Mouse (Mus musculus) hindbrain, embryonic 12.5 days (tissue): ENCODE results near the gene AC170998.1. TPM values are rescaled to one million over a fixed set of nuclear protein-coding genes. Genes with fewer than 3 reads are reported as not detected.

Source experiments
- ATAC-seq: fragments of 200-750 bp; cut with Nextera tagmentation; 2 replicates; pipeline ENCODE4 v1.8.0; 2017; ENCODE audit warnings: moderate TSS enrichment; ENCODE audit not compliant: low FRiP score
- H3K27ac ChIP-seq: fragments of 300-500 bp; sonication (generic); 2 replicates; pipeline ENCODE4 v1.5.1; 2016; ENCODE audit warnings: mild to moderate bottlenecking
- H3K27me3 ChIP-seq: fragments of 300-500 bp; sonication (generic); 2 replicates; pipeline ENCODE4 v1.6.1; 2016; ENCODE audit warnings: mild to moderate bottlenecking
- H3K36me3 ChIP-seq: fragments of 300-500 bp; sonication (generic); 2 replicates; pipeline ENCODE4 v1.6.1; 2016; ENCODE audit warnings: mild to moderate bottlenecking
- H3K4me1 ChIP-seq: fragments of 300-500 bp; sonication (generic); 2 replicates; pipeline ENCODE4 v1.6.1; 2016
- H3K4me2 ChIP-seq: fragments of 300-500 bp; sonication (generic); replicated peaks from 2 replicates; pipeline ENCODE4 v1.6.1; 2016; ENCODE audit warnings: mild to moderate bottlenecking
- H3K4me3 ChIP-seq: fragments of 300-500 bp; sonication (generic); 2 replicates; pipeline ENCODE4 v1.5.1; 2016; ENCODE audit warnings: mild to moderate bottlenecking
- H3K9ac ChIP-seq: fragments of 300-500 bp; sonication (generic); 2 replicates; pipeline ENCODE4 v1.6.1; 2016; ENCODE audit warnings: mild to moderate bottlenecking, moderate library complexity
- H3K9me3 ChIP-seq: fragments of 300-500 bp; sonication (generic); replicated peaks from 2 replicates; pipeline ENCODE4 v1.6.1; 2016; ENCODE audit warnings: mild to moderate bottlenecking
- WGBS: fragments of 180-500 bp; shearing (Covaris S2); methylation state at CpG from one replicate; pipeline ENCODE4 v1.1.7; 2016; 5-methylcytosine and 5-hydroxymethylcytosine counted together
- polyA plus RNA-seq: library from polyadenylated mRNA; unstranded; fragments of >200 nt; fragmentation: Nextera tagmentation; extraction: Ambion mirVana; gene quantifications from 2 replicates; pipeline ENCODE4 v1.2.1, GENCODE M21; 2016

AC170998.1 gene
- polyA plus RNA-seq, 1 experiment from 2014 or later, result 3.2 TPM

GRCm38 (mm10) chr17:28694832-28695231 is 31.1 kb upstream of the AC170998.1 start:
- no peaks in the 10 kb centered on the region for H3K9me3 ChIP-seq
- WGBS, result 92% methylated on average over 4 of the region's 4 CpGs

DNA sequence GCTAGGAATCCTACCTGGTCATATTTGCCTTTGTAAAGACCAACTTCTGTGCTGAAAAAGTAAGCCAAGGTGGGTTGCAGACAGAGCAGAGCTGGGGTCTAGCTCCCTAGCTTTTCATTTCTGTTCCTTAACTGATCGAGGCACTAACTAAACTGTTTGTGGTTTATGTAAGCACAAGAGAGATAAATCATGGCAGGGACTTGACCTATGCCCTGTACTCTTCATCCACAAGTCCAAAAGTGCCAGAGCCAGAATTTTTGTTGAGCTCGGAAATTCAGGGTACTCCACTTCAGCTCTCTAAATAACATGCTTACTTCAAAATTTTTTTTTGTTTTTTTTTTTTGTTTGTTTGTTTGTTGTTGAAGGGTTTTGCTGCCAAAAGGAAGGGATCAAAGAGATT is 29.2 kb upstream of the AC170998.1 start:
- no peaks in the 10 kb centered on the region for H3K27me3 ChIP-seq
- no peak for ATAC-seq
- 63% methylated on average over 2 of the region's 2 CpGs for WGBS
- H3K9ac ChIP-seq, result no peak overlapping the region
- no peaks in the 10 kb centered on the region for H3K36me3 ChIP-seq
- H3K4me2 ChIP-seq, result no peak overlapping the region
- no peak overlapping the region for H3K4me3 ChIP-seq
- H3K27ac ChIP-seq, result no peak overlapping the region
- no peaks in the 10 kb centered on the region for H3K9me3 ChIP-seq
- H3K4me1 ChIP-seq, result peaks cover 32% of the 10 kb centered on the region

More at GRCm38 (mm10) chr17:28694832-28695231, 31.1 kb upstream of the AC170998.1 start:
- no peak overlapping the region for H3K27ac ChIP-seq
- H3K4me2 ChIP-seq, result no peak overlapping the region
- H3K36me3 ChIP-seq, result no peaks in the 10 kb centered on the region
- peaks cover 37% of the 10 kb centered on the region for H3K4me1 ChIP-seq
- no peak overlapping the region for H3K4me3 ChIP-seq
- no peaks in the 10 kb centered on the region for H3K27me3 ChIP-seq
- no peak overlapping the region for H3K9ac ChIP-seq
- no peak for ATAC-seq

DNA sequence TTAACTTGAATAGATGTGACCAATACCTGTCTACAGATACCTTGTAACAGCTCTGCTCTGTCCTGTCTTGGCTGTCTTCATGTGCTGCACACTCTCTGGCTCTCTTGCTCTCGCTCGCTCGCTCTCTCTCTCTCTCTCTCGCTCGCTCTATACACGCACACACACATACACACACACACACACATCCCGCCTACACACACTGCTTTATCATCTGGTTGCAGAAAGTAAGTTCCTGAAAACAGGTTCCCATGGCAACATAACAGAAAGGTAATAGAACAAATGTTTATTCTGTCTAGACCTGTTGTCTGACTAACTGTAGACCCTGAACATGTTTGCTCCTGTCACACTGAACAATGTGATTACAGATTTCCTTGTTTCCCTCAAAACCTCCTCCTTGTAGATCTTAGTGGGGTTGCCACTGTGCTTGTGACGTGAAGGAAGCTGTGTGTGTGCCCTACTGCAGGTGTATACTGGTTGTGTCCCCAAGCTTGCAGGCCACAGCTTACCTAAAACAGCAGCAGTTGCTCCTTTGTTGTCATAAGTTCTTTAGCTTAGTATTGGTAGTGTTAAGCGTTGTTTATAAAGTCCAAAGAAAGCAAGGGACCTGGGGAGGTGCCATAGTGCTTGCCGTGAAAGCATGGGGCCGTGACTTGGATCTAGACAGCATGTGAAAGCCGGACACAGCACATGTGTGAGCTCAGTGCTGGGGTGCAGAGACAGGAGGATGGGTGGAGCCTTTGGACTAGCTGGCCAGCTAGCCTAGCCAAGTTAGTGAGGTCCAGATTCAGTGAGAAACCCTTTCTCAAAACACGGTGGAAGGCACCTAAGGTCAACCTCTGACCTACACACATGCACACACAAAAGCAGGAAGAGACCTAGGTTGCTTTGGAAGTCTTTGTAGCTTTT is 28.3 kb upstream of the AC170998.1 start:
- no peak overlapping the region for H3K4me3 ChIP-seq
- H3K9me3 ChIP-seq, result no peaks in the 10 kb centered on the region
- ATAC-seq, result no peak
- WGBS, result 76% methylated on average over 13 of the region's 13 CpGs
- H3K27me3 ChIP-seq, result no peaks in the 10 kb centered on the region
- no peak overlapping the region for H3K27ac ChIP-seq
- H3K4me1 ChIP-seq, result peaks cover 31% of the 10 kb centered on the region
- H3K36me3 ChIP-seq, result no peaks in the 10 kb centered on the region
- H3K9ac ChIP-seq, result no peak overlapping the region
- H3K4me2 ChIP-seq, result no peak overlapping the region

GRCm38 (mm10) chr17:28698245-28698644 is 27.6 kb upstream of the AC170998.1 start:
- Histone ChIP-seq H3K27ac (no peak overlapping the region), H3K36me3 (no peaks in the 10 kb centered on the region), H3K9me3 (no peaks in the 10 kb centered on the region), H3K9ac (no peak overlapping the region), H3K27me3 (no peaks in the 10 kb centered on the region), H3K4me1 (peaks cover 24% of the 10 kb centered on the region), H3K4me2 (no peak overlapping the region), H3K4me3 (no peak overlapping the region)
- ATAC-seq, result no peak
- WGBS, result 43% methylated on average over 4 of the region's 4 CpGs

DNA sequence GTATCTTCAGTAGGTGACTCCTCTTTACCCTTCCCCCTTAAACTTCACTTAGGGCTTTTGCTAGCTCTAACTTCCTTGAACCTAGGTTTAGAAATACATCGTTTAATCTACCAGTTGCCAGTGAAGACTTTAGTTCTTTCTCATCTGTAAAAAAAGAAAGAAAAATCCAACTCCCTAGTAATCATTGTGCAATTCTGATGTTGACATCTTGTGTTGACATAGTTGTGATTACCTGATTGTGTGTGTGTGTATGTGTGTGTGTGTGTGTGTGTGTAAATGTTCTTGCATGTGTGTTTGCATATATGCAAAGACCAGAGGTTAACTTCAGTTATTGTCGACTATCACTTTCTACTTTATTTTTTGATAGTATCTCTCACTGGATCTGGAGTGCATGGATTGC is 27.2 kb upstream of the AC170998.1 start:
- ATAC-seq, result no peak
- peaks cover 20% of the 10 kb centered on the region for H3K4me1 ChIP-seq
- WGBS, result 95% methylated on average over 2 of the region's 2 CpGs
- H3K4me3 ChIP-seq, result no peak overlapping the region
- H3K9me3 ChIP-seq, result no peaks in the 10 kb centered on the region
- no peak overlapping the region for H3K4me2 ChIP-seq
- no peaks in the 10 kb centered on the region for H3K27me3 ChIP-seq
- no peak overlapping the region for H3K9ac ChIP-seq
- no peaks in the 10 kb centered on the region for H3K36me3 ChIP-seq
- H3K27ac ChIP-seq, result no peak overlapping the region

DNA sequence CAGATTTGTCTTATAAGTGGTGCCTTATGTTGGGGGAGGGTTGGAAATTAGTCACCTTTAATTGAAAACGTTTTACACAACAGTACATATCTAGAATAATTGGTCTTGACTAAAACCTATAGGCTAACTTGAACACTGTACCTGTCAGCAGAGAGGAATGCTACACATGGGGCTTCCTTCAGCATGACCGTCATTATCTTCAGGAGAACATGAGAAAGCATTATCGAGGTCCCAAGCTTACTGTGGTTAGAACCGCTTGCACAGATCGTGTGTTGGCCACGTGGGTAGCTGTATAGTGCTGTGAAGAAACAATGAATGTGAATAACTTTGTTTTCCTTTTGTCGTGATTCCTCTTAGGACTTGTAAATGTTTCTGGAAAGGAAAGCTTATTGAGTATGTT is 26.1 kb upstream of the AC170998.1 start:
- no peak overlapping the region for H3K4me2 ChIP-seq
- 87% methylated on average over 7 of the region's 7 CpGs for WGBS

DNA sequence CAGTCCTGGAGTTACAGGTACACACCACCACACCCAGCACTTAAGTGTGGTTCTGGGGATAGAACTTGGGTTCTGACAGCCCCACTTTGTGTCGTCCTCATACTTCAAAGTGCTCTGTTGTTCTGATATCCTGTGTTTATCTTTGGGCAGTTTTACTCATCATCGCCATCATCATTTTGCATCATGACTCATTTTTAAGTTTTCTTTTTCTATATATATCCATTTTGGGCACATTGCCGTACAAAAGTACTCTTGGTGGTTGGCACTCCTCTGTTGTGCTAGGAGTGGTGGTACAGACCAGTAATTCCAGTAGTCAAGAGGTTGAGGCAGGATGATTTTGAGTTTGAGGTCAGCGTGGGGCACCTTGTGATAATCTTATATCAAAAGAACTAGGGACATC is 24.7 kb upstream of the AC170998.1 start:
- Histone ChIP-seq H3K36me3 (no peaks in the 10 kb centered on the region), H3K4me3 (no peak overlapping the region), H3K4me2 (no peak overlapping the region), H3K27me3 (no peaks in the 10 kb centered on the region), H3K27ac (no peak overlapping the region), H3K9me3 (no peaks in the 10 kb centered on the region), H3K9ac (no peak overlapping the region), H3K4me1 (peaks cover 14% of the 10 kb centered on the region)
- 93% methylated on average over 4 of the region's 4 CpGs for WGBS
- no peak for ATAC-seq

More for the DNA sequence above, 26.1 kb upstream of the AC170998.1 start:
- Histone ChIP-seq H3K36me3 (no peaks in the 10 kb centered on the region), H3K27me3 (no peaks in the 10 kb centered on the region), H3K9me3 (no peaks in the 10 kb centered on the region), H3K4me3 (no peak overlapping the region), H3K9ac (no peak overlapping the region), H3K4me1 (peaks cover 14% of the 10 kb centered on the region), H3K27ac (no peak overlapping the region)
- ATAC-seq, result no peak

DNA sequence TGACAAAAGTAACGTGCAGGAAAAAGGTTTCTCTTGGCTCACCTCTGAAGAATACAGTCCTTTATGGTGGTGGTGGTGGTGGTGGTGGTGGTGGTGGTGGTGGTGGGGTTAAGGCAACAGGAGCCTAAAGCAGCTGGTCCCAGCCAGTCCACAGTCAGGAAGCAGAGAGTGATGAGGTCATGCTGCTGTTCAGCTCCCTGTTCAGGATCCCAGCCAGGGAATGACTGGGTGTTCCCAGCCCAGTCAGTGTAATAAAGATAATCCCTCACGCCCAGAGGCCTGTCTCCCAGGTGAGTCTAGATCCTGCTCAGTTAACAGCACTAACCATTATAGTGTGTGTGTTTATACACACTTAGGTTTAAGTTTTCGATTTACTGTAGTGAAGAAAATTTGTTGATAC is 24.1 kb upstream of the AC170998.1 start:
- H3K36me3 ChIP-seq, result no peaks in the 10 kb centered on the region
- WGBS, result 91% methylated on average over 3 of the region's 3 CpGs
- H3K27me3 ChIP-seq, result no peaks in the 10 kb centered on the region
- H3K9me3 ChIP-seq, result no peaks in the 10 kb centered on the region
- ATAC-seq, result no peak
- no peak overlapping the region for H3K4me3 ChIP-seq
- no peak overlapping the region for H3K27ac ChIP-seq
- H3K9ac ChIP-seq, result no peak overlapping the region
- peaks cover 16% of the 10 kb centered on the region for H3K4me1 ChIP-seq
- H3K4me2 ChIP-seq, result no peak overlapping the region

DNA sequence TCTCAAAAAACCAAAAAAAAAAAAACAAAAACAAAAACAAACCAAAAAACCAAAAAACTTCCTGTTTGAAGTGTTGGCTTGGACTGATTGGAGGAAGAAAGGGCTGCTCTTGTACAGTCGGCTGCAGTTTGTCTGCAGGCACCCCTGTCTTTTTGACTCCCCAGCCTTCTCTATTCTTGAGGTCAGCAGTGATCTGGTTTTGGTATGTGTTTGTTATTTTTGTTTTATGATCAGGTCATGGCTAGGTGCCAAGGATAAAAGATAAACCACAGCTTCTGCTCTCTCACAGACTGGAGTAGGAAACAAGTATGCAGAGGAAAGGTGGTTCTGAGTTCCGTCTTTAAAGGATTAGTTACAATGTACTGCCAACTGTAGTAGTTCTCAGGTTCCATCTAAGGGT is 23.2 kb upstream of the AC170998.1 start:
- Histone ChIP-seq H3K4me3 (no peak overlapping the region), H3K4me1 (peaks cover 11% of the 10 kb centered on the region), H3K36me3 (no peaks in the 10 kb centered on the region), H3K4me2 (no peak overlapping the region), H3K9ac (no peak overlapping the region), H3K27ac (no peak overlapping the region), H3K27me3 (no peaks in the 10 kb centered on the region), H3K9me3 (no peaks in the 10 kb centered on the region)
- ATAC-seq, result no peak
- WGBS, result 80% methylated on average over 2 of the region's 2 CpGs

DNA sequence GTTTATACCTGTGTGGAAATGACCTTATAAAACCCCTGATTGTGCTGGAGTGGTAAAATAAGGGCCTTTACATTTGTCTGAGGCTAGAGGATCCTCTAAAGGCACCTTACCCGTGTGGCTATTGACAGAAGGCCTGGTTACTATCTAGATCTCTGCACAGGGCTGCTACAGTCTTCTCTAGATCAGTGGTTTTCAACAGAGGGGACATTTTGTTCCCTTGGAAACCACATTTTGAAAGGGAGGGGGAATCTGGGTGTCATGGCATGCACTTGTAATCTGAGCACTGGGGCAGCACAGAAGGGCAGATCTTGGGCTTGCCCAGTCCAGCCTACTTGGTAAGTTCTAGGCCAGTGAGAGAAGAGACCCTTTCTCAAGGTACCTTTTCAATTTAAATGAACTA is 19.2 kb upstream of the AC170998.1 start:
- 46% methylated on average over 1 of the region's 1 CpGs for WGBS

GRCm38 (mm10) chr17:28707136-28707627 is 18.7 kb upstream of the AC170998.1 start:
- no peaks in the 10 kb centered on the region for H3K36me3 ChIP-seq
- H3K4me2 ChIP-seq, result no peak overlapping the region
- no peak overlapping the region for H3K4me3 ChIP-seq
- H3K27ac ChIP-seq, result no peak overlapping the region
- ATAC-seq, result no peak
- no peak overlapping the region for H3K9ac ChIP-seq
- H3K4me1 ChIP-seq, result peaks cover 7% of the 10 kb centered on the region; the same call in 1 of the 2 replicates
- no peaks in the 10 kb centered on the region for H3K9me3 ChIP-seq
- WGBS, result 95% methylated on average over 3 of the region's 3 CpGs
- no peaks in the 10 kb centered on the region for H3K27me3 ChIP-seq

More for the DNA sequence above, 19.2 kb upstream of the AC170998.1 start:
- ATAC-seq, result no peak
- H3K36me3 ChIP-seq, result no peaks in the 10 kb centered on the region
- no peak overlapping the region for H3K27ac ChIP-seq
- H3K27me3 ChIP-seq, result no peaks in the 10 kb centered on the region
- no peak overlapping the region for H3K4me2 ChIP-seq
- H3K9me3 ChIP-seq, result no peaks in the 10 kb centered on the region
- H3K4me3 ChIP-seq, result no peak overlapping the region
- H3K9ac ChIP-seq, result no peak overlapping the region
- H3K4me1 ChIP-seq, result peaks cover 7% of the 10 kb centered on the region; the same call in 1 of the 2 replicates

- Histone ChIP-seq H3K9me3 (no peaks in the 10 kb centered on the region), H3K9ac (no peak overlapping the region), H3K27ac (no peak overlapping the region), H3K36me3 (no peaks in the 10 kb centered on the region), H3K4me1 (peaks cover 7% of the 10 kb centered on the region; the same call in 1 of the 2 replicates), H3K4me2 (no peak overlapping the region), H3K27me3 (no peaks in the 10 kb centered on the region), H3K4me3 (no peak overlapping the region)
- 94% methylated on average over 2 of the region's 2 CpGs for WGBS
- no peak for ATAC-seq
Measured at GRCm38 (mm10) chr17:28707816-28708215, 18.1 kb upstream of the AC170998.1 start.

DNA sequence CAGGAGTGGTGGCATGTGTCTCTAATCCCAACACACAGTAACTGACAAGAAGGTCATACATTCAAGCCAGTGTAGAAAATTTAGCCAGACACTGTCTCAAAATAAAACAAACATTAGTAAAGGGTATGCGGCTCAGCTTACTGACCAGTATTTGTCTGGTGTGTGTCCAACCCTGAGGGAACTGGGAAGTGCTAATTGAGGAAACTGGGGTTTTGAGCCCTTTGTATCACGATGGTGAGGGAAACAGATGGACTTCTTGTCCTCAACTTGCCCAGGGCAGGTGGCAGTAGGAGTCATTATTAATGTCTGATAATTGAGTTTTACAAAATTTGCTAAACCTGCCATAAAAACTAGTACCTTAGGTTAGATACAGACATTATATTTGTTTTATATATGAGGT is 16.9 kb upstream of the AC170998.1 start:
- Histone ChIP-seq H3K4me3 (no peak overlapping the region), H3K27ac (no peak overlapping the region), H3K36me3 (peaks cover 5% of the 10 kb centered on the region), H3K9ac (no peak overlapping the region), H3K4me2 (no peak overlapping the region), H3K4me1 (peaks cover 7% of the 10 kb centered on the region; the same call in 1 of the 2 replicates), H3K27me3 (no peaks in the 10 kb centered on the region), H3K9me3 (no peaks in the 10 kb centered on the region)
- ATAC-seq, result no peak
- WGBS, result 61% methylated on average over 2 of the region's 2 CpGs
